17 mouse cellular contexts compared by ENCODE assay signal in genomic region chr8:79208181-79208580, GRCm38 (mm10). TPM values are rescaled to one million over a fixed set of nuclear protein-coding genes. Genes with fewer than 3 reads are reported as not detected.
DNase-seq lines count a peak whose midpoint lies in the region; ATAC-seq and TF ChIP-seq lines count a peak whose summit lies in the region.
"Had no signal": no experiment of that assay in that cellular context is flagged by ENCODE, and none has a peak within 500 bp of the region (broad histone marks: within the 10 kb centered on the region; RNA-seq: fewer than 3 reads in every experiment).

No protein-coding gene starts in this region.

- H3K4me1 ChIP-seq in heart, embryonic 13.5 days = peaks cover 49% of the 10 kb centered on the region
- peaks cover 31% of the 10 kb centered on the region for H3K4me1 ChIP-seq in embryonic facial prominence, embryonic 12.5 days
- H3K4me1 ChIP-seq in limb, embryonic 15.5 days = peaks cover 48% of the 10 kb centered on the region

- H3K79me2 ChIP-seq in C2C12 (ENCODE audit: control insufficient read depth, insufficient read depth) = no peaks in the 10 kb centered on the region

- WGBS in heart, embryonic 13.5 days = 57% methylated on average over 3 of the region's 3 CpGs
- WGBS in embryonic facial prominence, embryonic 12.5 days = 29% methylated on average over 3 of the region's 3 CpGs
- whole genome bisulfite sequencing in limb, embryonic 15.5 days = 31% methylated on average over 3 of the region's 3 CpGs

- no peak overlapping the region for H3K4me3 ChIP-seq in heart, embryonic 13.5 days
- no peak overlapping the region for H3K4me3 ChIP-seq in C2C12 (ENCODE audit: insufficient read depth, poor library complexity, severe bottlenecking)
- H3K4me3 ChIP-seq in embryonic facial prominence, embryonic 12.5 days = no peak overlapping the region
- H3K4me3 ChIP-seq in limb, embryonic 15.5 days = no peak overlapping the region
- H3K4me3 ChIP-seq: layer of hippocampus, adult 2 months; liver, embryonic 15.5 days; midbrain, embryonic 12.5 days; stomach, embryonic 15.5 days had no signal

- peak overlapping the region; percentile 94 for H3K27ac ChIP-seq in heart, embryonic 13.5 days (replicated peaks)
- peak overlapping the region; percentile 95 for H3K27ac ChIP-seq in embryonic facial prominence, embryonic 12.5 days
- H3K27ac ChIP-seq in limb, embryonic 15.5 days = peak overlapping the region; percentile 99
- H3K27ac ChIP-seq: layer of hippocampus, adult 2 months; liver, embryonic 15.5 days had no signal

- no peak for ATAC-seq in heart, embryonic 13.5 days (ENCODE audit: extremely low read depth, insufficient number of reproducible peaks, low FRiP score, low TSS enrichment)
- no peak for ATAC-seq in embryonic facial prominence, embryonic 12.5 days (ENCODE audit: insufficient number of reproducible peaks, insufficient read depth, low FRiP score, low TSS enrichment)
- no peak for ATAC-seq in limb, embryonic 15.5 days (ENCODE audit: insufficient number of reproducible peaks, low FRiP score, low TSS enrichment, low read depth)
- ATAC-seq: inflammation-experienced regulatory T-cells, adult 6 months had no signal

- DNase-seq in heart, postnatal 4 days = no peak
- DNase-seq in testis, postnatal 14 days (ENCODE audit: low spot score) = no peak
- DNase-seq in kidney, postnatal 4 days = no peak
- DNase-seq in right cerebral cortex, postnatal 10 days (ENCODE audit: low spot score in 2 of 2) = no peak

- peak overlapping the region; percentile 48 for H3ac ChIP-seq in C2C12 (ENCODE audit: control insufficient read depth, insufficient read length, low read depth)

- H3K79me3 ChIP-seq in C2C12 (ENCODE audit: low read depth) = no peaks in the 10 kb centered on the region

- no peaks in the 10 kb centered on the region for H3K36me3 ChIP-seq in heart, embryonic 13.5 days
- H3K36me3 ChIP-seq in C2C12 (ENCODE audit: control insufficient read depth, insufficient read depth) = no peaks in the 10 kb centered on the region
- H3K36me3 ChIP-seq in embryonic facial prominence, embryonic 12.5 days = no peaks in the 10 kb centered on the region
- H3K36me3 ChIP-seq in limb, embryonic 15.5 days = no peaks in the 10 kb centered on the region
- H3K36me3 ChIP-seq: liver, embryonic 15.5 days; midbrain, embryonic 12.5 days; stomach, embryonic 15.5 days had no signal

- no peak for TF ChIP-seq CTCF in C2C12 (IDR thresholded peaks at IDR 0.05; ENCODE audit: control insufficient read depth, insufficient read depth, insufficient read length)

- no peaks in the 10 kb centered on the region for H3K9me3 ChIP-seq in heart, embryonic 13.5 days
- H3K9me3 ChIP-seq in embryonic facial prominence, embryonic 12.5 days = no peaks in the 10 kb centered on the region
- H3K9me3 ChIP-seq in limb, embryonic 15.5 days = no peaks in the 10 kb centered on the region
- H3K9me3 ChIP-seq: liver, embryonic 15.5 days; midbrain, embryonic 12.5 days; stomach, embryonic 15.5 days had no signal

- no peak overlapping the region for H3K4me2 ChIP-seq in heart, embryonic 13.5 days
- 0 out of 2 replicates have a peak overlapping the region, but pooled peaks have one; percentile 44 for H3K4me2 ChIP-seq in embryonic facial prominence, embryonic 12.5 days (replicated peaks)
- no peak overlapping the region for H3K4me2 ChIP-seq in limb, embryonic 15.5 days

- H3K9ac ChIP-seq in heart, embryonic 13.5 days = no peak overlapping the region
- H3K9ac ChIP-seq in embryonic facial prominence, embryonic 12.5 days = no peak overlapping the region
- H3K9ac ChIP-seq in limb, embryonic 15.5 days = no peak overlapping the region
- H3K9ac ChIP-seq: liver, embryonic 15.5 days; midbrain, embryonic 12.5 days; stomach, embryonic 15.5 days had no signal

- no peaks in the 10 kb centered on the region for H3K27me3 ChIP-seq in heart, embryonic 13.5 days (replicated peaks)
- H3K27me3 ChIP-seq in C2C12 (ENCODE audit: control insufficient read depth, insufficient read depth, insufficient read length) = no peaks in the 10 kb centered on the region
- H3K27me3 ChIP-seq in embryonic facial prominence, embryonic 12.5 days = no peaks in the 10 kb centered on the region
- H3K27me3 ChIP-seq in limb, embryonic 15.5 days = no peaks in the 10 kb centered on the region
- H3K27me3 ChIP-seq: liver, embryonic 15.5 days; midbrain, embryonic 12.5 days; stomach, embryonic 15.5 days had no signal

TF ChIP-seq in C2C12, 6 proteins besides CTCF, POLR2A, EP300 and RAD21:
- TF ChIP-seq MYOG (IDR thresholded peaks at IDR 0.05; ENCODE audit: control insufficient read depth, extremely low read depth, insufficient read length) (no peak), FOSL1 (IDR thresholded peaks at IDR 0.05; ENCODE audit: insufficient read depth, low read length, poor library complexity, severe bottlenecking) (no peak), MYOD1 (IDR thresholded peaks at IDR 0.05; ENCODE audit: control insufficient read depth, insufficient read length, low read depth) (no peak), USF1 (IDR thresholded peaks at IDR 0.05; ENCODE audit: low read depth) (no peak), MAX (IDR thresholded peaks at IDR 0.05) (no peak), CEBPB (IDR thresholded peaks at IDR 0.05; ENCODE audit: low read depth) (no peak)
TF ChIP-seq in C2C12: peak in this region for 0.

RNA-seq across cellular contexts. Expression of gene 1700011L22Rik, which starts 40.2 kb away (rescaled TPM):
- not detected in 2 replicates for polyA plus RNA-seq in heart, embryonic 13.5 days (2015; fragmentation: Nextera tagmentation; extraction: Ambion mirVana)
- not detected for total RNA-seq in heart, postnatal 4 days (2021)
- polyA plus RNA-seq in C2C12 (2012; fragmentation: generic; extraction: Trizol) = not detected
- polyA plus RNA-seq in embryonic facial prominence, embryonic 12.5 days (2016; fragmentation: Nextera tagmentation; extraction: Ambion mirVana) = not detected in 2 replicates
- polyA plus RNA-seq in limb, embryonic 15.5 days (2015; fragmentation: Nextera tagmentation; extraction: Ambion mirVana) = not detected in 2 replicates
- total RNA-seq: heart, adult 18-20 months; layer of hippocampus, adult 2 months; MEL had no signal
- polyA plus RNA-seq: inflammation-experienced regulatory T-cells, adult 6 months; kidney, embryonic 14.5 days; liver, embryonic 15.5 days; midbrain, embryonic 12.5 days; neural tube, embryonic 11.5 days; stomach, embryonic 15.5 days had no signal
